Mouse (Mus musculus) testis, postnatal 14 days (tissue): ENCODE measurements around the gene Scn2b.

Experiments
- DNase-seq: peaks from one replicate; pipeline ENCODE4 v3.0.0; 2021; ENCODE audit warnings: low spot score

Gene Scn2b

DNA sequence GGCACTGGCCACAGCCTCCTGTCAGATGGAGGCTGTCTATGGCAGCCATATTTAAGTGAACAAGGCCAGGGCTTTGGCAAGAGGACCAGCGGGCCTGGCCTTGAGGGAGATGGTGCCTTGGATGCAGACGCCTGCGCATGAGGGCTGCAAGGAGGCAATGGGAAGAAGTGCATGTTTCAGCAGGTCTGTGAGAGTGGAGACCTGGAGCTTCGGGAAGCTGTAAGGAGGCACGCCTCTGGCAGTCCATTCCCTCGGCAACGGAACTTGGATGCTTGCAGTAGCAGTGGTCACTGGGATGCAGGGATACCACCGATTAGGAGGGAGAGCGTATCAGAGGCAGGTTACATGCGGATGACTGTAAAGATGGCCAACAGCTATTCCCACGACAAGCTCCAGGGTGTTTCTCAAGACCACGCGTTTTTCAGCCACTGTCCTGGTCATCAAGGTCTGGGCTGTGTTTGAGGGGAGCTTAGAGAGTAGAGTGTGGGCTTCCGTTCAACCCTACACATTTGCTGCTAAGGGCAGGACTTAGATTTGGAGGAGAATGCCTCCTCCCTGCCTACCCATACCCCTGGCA is 2.5 kb downstream of the Scn2b start:
- DNase-seq, result no peak

DNA sequence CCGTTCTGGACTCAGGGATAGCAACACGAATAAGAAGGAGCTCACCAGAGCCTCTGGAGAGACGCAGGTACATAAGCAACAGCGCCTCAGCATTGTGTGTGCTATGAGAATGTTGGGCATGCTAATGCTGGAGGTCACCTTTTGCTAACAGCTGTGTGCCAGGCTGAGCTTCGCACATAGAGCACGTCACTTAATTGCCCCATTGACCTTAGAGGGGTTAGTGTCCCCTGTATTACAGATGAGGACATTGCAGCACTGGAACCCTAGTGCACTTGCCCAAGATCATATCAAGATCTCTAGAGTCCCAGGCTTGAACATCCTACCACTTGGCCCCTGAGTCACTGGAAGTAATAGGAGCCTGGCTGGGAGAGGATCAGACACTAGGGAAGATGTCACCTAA is 3.0 kb downstream of the Scn2b start:
- no peak for DNase-seq

- no peak for DNase-seq
These were observed 3.4 kb downstream of the Scn2b start for GRCm38 (mm10) chr9:45121001-45121400.

DNA sequence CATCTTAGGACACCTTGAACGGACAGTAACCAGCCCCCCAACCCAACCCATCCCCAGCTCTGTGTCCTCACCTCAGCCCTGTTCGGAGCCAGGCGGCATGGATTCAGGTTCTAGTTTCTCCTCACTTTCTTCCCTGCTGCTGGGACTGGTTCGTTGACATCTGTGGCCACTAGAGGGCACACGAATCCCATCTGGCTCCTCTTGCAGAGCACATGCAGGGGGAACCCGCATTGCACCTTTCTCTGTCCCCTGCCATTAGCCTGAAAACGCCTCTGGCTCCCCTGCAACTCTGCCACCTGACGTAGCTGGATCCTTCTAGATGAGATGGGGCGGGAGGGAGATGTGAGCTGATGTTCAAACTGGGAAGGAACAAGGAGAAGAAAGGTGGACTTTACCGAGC is 4.2 kb downstream of the Scn2b start:
- peak; percentile 47 for DNase-seq

DNA sequence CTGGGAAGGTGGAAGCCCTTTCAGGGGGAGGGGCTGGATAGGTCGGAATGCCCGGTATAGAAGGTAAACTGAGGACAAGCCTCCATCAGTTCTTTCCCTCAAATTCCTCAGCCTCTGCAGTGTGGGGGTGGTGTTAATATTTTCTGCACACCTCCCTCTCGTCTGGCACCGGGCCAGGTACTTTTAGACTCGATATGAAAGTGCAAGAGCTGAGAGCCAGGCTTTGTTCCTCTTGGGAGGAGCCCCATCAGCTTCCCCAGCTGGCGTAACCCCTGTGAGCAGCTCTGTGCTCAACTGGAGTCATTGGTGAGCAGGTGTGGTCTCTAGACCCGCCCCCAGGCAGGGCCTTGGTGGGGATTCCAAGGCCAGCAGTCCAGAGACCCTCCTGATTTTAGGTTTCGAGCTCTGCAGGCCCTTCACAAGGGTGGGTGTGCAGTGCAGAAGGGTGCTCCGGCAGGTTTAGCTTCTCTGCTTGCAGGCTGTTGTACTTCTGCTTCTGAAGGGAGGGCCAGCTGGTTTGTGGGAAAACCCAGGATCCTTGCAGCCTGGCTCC is 4.7 kb downstream of the Scn2b start:
- DNase-seq, result no peak

GRCm38 (mm10) chr9:45125211-45125610 is 7.6 kb downstream of the Scn2b start:
- DNase-seq, result no peak

DNA sequence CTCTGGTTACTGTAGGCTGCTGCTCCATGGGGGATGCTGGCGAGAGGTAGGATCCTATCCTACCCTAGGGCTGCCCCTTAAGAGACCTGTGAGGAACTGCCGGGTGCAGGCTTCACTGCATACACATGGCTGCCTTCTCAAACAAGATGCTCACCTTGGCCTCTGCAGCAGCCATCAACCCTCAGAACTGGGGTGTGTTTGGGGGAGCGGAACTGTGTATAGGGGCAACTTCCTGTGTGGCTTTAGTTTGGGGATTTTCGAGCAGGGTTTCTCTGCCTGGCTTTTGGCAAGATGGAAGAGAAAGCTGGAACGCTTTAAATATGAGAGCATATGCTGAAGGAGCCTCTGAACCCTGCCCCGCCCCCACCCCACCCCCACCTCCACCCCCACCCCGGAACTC is 9.4 kb downstream of the Scn2b start:
- DNase-seq, result no peak

- DNase-seq, result no peak
These were observed 12.5 kb downstream of the Scn2b start for GRCm38 (mm10) chr9:45130119-45130518.

DNA sequence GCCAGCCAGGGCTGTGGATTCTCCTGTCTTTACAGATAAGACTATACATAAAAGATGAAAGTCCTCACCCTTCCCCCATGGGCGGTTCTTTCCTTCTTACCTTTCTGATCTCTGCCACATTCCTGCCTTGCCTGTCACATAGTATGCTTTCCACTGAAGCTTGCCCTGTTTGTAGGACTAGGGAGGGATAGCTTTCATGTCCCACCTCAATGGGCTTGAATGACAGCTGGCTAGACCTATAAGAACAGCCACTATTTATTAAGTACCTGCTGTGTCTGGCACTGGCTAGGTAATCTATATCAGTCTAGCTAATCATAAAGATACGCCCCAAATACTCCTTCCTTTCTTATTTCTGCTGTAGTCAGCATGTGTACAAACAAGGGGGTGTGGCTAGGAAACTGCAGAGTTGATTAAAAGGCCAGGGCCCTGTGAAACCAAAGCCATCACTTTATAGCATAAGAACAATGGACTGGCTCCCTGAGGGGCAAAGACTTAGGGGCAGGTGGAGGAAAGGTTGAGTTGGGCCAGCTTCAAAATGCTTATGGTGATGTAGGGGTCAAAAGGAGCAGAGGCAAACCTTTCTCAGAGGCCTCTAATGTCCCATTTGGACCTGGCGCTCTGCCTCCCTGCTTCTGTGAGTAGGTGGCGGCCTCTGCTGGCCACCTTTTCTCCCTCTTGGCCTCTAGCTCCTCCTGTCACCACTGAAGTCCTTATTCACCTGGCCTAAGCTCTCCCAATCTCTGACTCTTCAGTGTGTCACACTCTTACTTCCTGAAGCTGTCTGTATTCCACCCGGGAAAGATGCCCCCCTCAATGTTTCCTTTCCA is 16.1 kb downstream of the Scn2b start:
- no peak for DNase-seq

DNA sequence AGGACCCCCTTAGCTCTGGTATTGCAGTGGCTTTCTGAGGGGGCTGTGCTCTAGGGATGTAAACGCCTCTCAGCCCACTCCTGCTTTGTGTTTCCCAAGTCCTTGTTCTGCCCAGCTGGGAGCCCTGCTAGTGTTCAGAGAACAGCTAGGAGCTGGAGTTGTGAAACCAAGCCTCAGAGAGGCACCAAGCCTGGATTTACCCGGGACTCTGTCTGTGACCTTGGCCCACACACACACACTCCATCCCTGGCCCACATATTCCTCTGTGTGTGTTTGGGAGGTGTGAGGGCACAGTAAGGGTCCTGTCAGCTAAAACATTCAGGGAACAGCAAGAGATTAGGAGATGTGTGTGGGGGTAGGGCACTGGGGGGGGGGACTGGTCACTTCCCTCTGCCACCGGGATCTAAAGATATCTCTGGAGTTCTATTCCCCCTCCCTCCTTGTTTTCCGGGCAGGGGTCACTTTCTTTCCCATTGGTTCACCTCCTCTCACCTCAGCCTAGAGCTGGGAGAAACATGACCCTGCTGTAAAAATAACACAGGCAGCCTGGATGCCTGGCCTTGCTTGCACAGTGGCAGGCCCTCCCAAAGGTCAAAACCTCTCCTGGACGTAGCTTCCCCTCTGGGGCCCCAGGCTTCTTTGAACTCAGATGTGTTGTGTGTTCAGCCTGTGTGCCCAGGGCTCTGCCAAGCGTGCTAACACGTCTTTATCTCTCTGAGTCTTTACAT is 19.0 kb downstream of the Scn2b start:
- DNase-seq, result no peak

GRCm38 (mm10) chr9:45138191-45139032 is 20.8 kb downstream of the Scn2b start, which contains the start of gene Scn4b:
Gene Scn4b (plus strand): TSS chr9:45138395.
- DNase-seq, result no peak

GRCm38 (mm10) chr9:45139082-45139481 is 21.5 kb downstream of the Scn2b start:
- DNase-seq, result no peak

- DNase-seq, result no peak
These were observed 23.4 kb downstream of the Scn2b start for GRCm38 (mm10) chr9:45140945-45141344.

DNA sequence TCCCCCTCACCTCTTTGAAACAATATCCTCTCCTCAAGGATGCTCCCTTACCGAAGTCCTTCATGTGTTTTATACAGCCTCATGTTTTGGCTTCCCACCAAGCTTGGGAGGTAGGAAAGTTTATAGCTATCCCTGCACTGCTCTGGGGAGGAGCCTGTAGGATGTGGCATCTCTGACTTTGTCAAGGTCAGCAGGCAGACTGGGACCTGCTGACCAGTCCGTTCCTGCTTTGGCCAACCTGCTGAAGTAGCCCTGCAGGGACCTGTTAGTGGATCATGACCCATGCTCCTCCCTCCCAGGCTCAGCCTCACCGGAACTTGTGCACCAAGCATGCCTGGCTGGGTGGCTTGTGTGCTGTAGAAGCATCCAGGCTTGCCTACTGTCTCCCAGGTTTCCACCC is 25.1 kb downstream of the Scn2b start:
- DNase-seq, result no peak

GRCm38 (mm10) chr9:45145533-45146266 is 28.1 kb downstream of the Scn2b start:
- DNase-seq, result no peak

GRCm38 (mm10) chr9:45146267-45146597 is 28.6 kb downstream of the Scn2b start:
- DNase-seq, result peak; percentile 23

- DNase-seq, result no peak
These were observed 33.4 kb downstream of the Scn2b start for GRCm38 (mm10) chr9:45150933-45151332.

GRCm38 (mm10) chr9:45153361-45153760 is 35.8 kb downstream of the Scn2b start:
- DNase-seq, result no peak

DNA sequence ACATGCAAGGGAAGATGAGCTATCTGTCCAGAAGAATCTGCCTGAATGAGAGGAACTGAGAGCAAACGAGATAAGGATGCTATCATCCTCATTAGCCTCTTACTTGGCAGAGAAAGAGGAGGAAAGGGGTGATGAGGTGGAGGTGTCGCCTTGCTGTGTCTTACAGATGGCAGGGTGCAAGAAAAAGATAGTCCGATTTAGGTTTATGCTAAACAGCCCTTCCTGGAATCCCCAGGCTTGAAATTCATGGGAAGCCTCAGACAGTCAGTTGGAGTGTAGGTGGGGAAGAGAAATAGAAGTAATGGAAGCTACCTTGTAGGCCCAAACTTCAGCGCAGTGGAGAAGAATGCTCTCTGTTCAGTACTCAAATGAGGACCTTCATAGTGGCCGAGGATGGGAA is 50.3 kb downstream of the Scn2b start:
- no peak for DNase-seq

DNA sequence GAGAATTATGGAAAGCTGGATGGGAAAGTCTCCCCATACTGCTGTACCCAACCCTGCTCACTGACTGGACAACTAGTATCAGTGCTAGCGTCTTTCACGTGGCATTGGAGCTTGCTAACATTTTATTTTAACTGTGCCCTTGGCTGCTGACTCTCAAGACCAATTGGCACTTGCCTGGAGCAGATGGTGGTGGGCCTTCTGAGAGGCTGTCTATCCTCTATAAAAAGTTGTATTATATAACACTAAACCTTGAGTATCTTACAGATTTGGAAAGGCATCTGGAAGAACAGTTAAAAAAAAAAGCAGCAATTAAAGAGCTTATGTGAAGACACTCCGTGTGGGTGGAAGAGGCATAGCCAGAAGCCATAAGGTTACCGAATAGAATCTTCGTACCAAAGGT is 52.6 kb downstream of the Scn2b start:
- no peak for DNase-seq

DNA sequence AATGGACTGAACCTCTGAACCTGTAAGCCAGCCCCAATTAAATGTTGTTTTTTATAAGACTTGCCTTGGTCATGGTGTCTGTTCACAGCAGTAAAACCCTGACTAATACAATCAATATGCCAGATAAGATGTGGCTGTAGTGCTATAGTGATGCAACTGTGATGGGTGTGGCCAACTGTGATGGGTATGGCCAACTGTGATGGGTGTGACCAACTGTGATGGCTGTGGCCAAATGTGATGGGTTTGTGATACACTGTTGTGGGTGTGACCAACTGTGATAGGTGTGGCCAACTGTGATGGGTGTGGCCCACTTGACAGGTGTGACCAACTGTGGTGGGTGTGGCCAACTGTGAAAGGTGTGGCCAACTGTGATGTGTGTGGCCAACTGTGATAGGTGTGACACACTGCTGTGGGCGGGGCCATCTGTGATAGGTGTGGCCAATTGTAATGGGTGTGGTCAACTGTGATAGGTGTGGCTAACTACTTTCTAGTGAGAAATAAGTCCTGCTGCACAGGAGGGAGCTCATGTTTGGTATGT is 53.6 kb downstream of the Scn2b start:
- DNase-seq, result no peak
